Mouse (Mus musculus) midbrain, postnatal 0 days (tissue): Measurements from ENCODE around the gene Tmem189. TPM values are rescaled to one million over a fixed set of nuclear protein-coding genes. Genes with fewer than 3 reads are reported as not detected.

Experiments
- ATAC-seq: fragments of 200-750 bp; cut with Nextera tagmentation; 2 replicates; pipeline ENCODE4 v1.8.0; 2017; ENCODE audit warnings: moderate number of reproducible peaks, mild to moderate bottlenecking, moderate TSS enrichment, moderate library complexity; ENCODE audit not compliant: low FRiP score
- DNase-seq: peaks from one replicate; pipeline ENCODE4 v3.0.0-alpha.2; 2015; ENCODE audit warnings: low spot score
- H3K27ac ChIP-seq: fragments of 300-500 bp; sonication (generic); 2 replicates; pipeline ENCODE4 v1.5.1; 2014; ENCODE audit warnings: low read depth, mild to moderate bottlenecking, low read length, mixed read lengths
- H3K27me3 ChIP-seq: fragments of 300-500 bp; sonication (generic); 2 replicates; pipeline ENCODE4 v1.6.1; 2014; ENCODE audit warnings: low read length, control low read depth, mixed read lengths; ENCODE audit not compliant: insufficient read depth
- H3K36me3 ChIP-seq: fragments of 300-500 bp; sonication (generic); 2 replicates; pipeline ENCODE4 v1.6.1; 2014; ENCODE audit warnings: low read length, control low read depth, mixed read lengths; ENCODE audit not compliant: insufficient read depth
- H3K4me1 ChIP-seq: fragments of 300-500 bp; sonication (generic); 2 replicates; pipeline ENCODE4 v1.6.1; 2014; ENCODE audit warnings: mild to moderate bottlenecking, control low read depth, antibody characterized with exemption, low read length, mixed read lengths; ENCODE audit not compliant: insufficient read depth
- H3K4me2 ChIP-seq: fragments of 300-500 bp; sonication (generic); 2 replicates; pipeline ENCODE4 v1.6.1; 2014; ENCODE audit warnings: low read depth, mild to moderate bottlenecking, low read length, mixed read lengths; ENCODE audit not compliant: poor library complexity, severe bottlenecking
- H3K4me3 ChIP-seq: fragments of 300-500 bp; sonication (generic); 2 replicates; pipeline ENCODE4 v1.5.1; 2014; ENCODE audit warnings: low read depth, mild to moderate bottlenecking, low read length, moderate library complexity
- H3K9ac ChIP-seq: fragments of 300-500 bp; sonication (generic); replicated peaks from 2 replicates; pipeline ENCODE4 v1.6.1; 2014; ENCODE audit warnings: mild to moderate bottlenecking, low read length, moderate library complexity, mixed read lengths; ENCODE audit not compliant: poor library complexity, severe bottlenecking
- H3K9me3 ChIP-seq: fragments of 300-500 bp; sonication (generic); 2 replicates; pipeline ENCODE4 v1.6.1; 2016; ENCODE audit warnings: low read length, control low read depth
- CTCF ChIP-seq: IDR thresholded peaks from 2 replicates; pipeline ENCODE4 v1.5.1; 2016; ENCODE audit warnings: antibody characterized with exemption, mild to moderate bottlenecking
- WGBS: fragments of 180-500 bp; shearing (Covaris S2); extraction: QIAGEN DNeasy Blood & Tissue Kit; methylation state at CpG from one replicate; pipeline ENCODE4 v1.1.7; 2014; 5-methylcytosine and 5-hydroxymethylcytosine counted together
- microRNA-seq: library from miRNA; unstranded; fragments of <30 nt; microRNA quantifications from one replicate; pipeline ENCODE4, GENCODE M21; 2016; ENCODE audit warnings: borderline number of aligned reads
- polyA plus RNA-seq: library from polyadenylated mRNA; unstranded; fragments of >200 nt; fragmentation: Nextera tagmentation; extraction: Ambion mirVana; gene quantifications from 2 replicates; pipeline ENCODE4 v1.2.1, GENCODE M21; 2015
- total RNA-seq: library from RNA; depleted of rRNA; stranded (reverse); fragments of >200 nt; gene quantifications from 2 replicates; pipeline ENCODE4 v1.2.3, GENCODE M21; 2014; rRNA removed

Gene Tmem189
- total and polyA plus RNA-seq, 2 experiments from 2014 or later, result 33.5 to 65.9 TPM

DNA sequence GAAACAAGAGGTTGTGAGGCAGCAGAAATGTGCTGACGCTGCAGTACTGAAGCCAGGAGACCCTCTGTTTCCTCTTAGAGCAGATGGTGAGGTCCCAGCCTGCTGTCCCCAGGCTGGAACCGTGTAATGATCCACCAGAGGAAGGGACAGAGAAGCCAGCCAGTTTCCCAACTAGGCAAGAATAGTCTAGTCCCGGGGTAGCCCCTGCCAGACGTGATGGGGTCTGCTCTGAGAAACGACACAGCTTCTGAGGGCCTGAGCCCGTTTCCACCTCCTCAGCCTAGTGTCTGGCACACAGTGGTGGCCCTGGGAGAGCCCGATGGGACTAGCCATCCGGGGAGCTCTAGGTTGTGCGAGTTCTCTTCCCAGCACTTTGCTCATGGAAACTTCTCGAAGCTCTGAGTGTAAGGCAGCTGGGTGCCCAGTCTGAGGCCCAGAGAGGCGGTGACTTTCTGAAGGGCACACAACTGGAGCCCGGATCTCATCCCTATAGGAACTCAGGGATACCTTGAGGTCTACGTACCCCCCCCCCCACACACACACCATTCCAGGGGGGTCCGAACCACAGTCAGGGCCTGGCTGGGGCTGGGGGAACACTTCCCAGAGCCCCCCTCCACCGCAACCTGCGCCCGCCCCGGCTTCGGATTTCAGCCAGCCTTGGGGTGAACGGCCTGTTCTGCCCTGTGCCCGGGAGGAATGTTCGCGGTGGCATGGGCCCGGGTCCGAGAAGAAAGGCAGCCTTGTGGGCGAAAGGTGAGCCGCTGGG is 92.7 kb downstream of the Tmem189 start:
- WGBS, result 44% methylated on average over 27 of the region's 27 CpGs
- H3K4me3 ChIP-seq, result no peak overlapping the region
- no peak overlapping the region for H3K27ac ChIP-seq
- no peaks in the 10 kb centered on the region for H3K27me3 ChIP-seq
- no peaks in the 10 kb centered on the region for H3K9me3 ChIP-seq
- ATAC-seq (no peak), DNase-seq (peak; percentile 28)
- TF ChIP-seq CTCF, result no peak
- H3K9ac ChIP-seq, result no peak overlapping the region; the same call in 1 of the 2 replicates
- peak overlapping the region; percentile 33 for H3K4me2 ChIP-seq
- no peaks in the 10 kb centered on the region for H3K36me3 ChIP-seq
- H3K4me1 ChIP-seq, result no peaks in the 10 kb centered on the region

DNA sequence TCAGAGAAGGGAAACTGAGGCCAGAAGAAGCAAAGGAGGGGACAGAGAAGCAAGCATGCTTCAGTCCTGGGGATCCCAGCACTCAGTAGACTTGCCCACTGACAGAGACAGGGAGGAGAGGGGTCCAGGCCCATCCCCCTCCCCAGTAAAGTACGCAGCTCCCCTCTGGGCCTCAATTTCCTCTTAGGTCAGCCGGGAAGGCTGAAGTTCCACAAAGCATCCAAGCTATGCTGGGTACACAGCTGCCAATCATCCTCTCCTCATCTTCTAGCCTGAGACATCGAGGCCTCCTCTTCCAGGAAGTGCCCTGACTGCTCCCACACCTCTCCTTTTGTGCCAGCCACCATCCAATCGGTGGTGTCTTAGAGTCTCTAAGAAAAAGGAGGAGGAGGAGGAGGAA is 93.4 kb downstream of the Tmem189 start:
- H3K27ac ChIP-seq, result no peak overlapping the region
- no peak for ATAC-seq

DNA sequence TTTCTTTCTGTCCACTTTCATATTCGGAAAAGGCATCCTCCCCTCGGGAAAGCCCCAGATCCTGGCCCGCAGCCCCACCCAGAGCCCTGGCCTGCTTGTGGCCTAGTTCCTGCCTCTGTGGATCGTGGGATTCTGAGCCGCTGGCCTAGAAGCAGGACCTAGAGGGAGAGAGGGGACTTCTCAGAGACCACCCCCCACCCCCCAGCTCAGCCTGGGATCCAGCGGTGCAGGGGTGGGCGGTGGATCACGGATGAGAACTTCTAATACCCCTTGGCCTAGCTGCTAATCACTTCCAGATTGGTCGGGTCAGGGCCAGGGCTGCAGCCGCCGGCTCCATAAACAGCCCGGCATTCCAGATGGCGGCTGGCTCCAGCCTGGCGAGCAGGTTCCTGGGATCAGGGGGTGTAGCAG is 93.9 kb downstream of the Tmem189 start:
- H3K27me3 ChIP-seq, result no peaks in the 10 kb centered on the region
- H3K36me3 ChIP-seq, result no peaks in the 10 kb centered on the region
- H3K9ac ChIP-seq, result no peak overlapping the region
- DNase-seq (peak; percentile 61), ATAC-seq (no peak)
- WGBS, result 52% methylated on average over 14 of the region's 14 CpGs
- TF ChIP-seq CTCF, result no peak
- no peaks in the 10 kb centered on the region for H3K4me1 ChIP-seq
- no peak overlapping the region for H3K4me2 ChIP-seq
- no peaks in the 10 kb centered on the region for H3K9me3 ChIP-seq
- H3K27ac ChIP-seq, result no peak overlapping the region
- H3K4me3 ChIP-seq, result no peak overlapping the region

More for the DNA sequence above, 93.4 kb downstream of the Tmem189 start:
- WGBS, result 61% methylated on average over 4 of the region's 4 CpGs
- no peak overlapping the region for H3K4me2 ChIP-seq
- H3K4me1 ChIP-seq, result no peaks in the 10 kb centered on the region
- no peak for TF ChIP-seq CTCF
- no peaks in the 10 kb centered on the region for H3K27me3 ChIP-seq
- H3K36me3 ChIP-seq, result no peaks in the 10 kb centered on the region
- no peaks in the 10 kb centered on the region for H3K9me3 ChIP-seq
- H3K4me3 ChIP-seq, result no peak overlapping the region
- H3K9ac ChIP-seq, result no peak overlapping the region
- DNase-seq, result no peak

DNA sequence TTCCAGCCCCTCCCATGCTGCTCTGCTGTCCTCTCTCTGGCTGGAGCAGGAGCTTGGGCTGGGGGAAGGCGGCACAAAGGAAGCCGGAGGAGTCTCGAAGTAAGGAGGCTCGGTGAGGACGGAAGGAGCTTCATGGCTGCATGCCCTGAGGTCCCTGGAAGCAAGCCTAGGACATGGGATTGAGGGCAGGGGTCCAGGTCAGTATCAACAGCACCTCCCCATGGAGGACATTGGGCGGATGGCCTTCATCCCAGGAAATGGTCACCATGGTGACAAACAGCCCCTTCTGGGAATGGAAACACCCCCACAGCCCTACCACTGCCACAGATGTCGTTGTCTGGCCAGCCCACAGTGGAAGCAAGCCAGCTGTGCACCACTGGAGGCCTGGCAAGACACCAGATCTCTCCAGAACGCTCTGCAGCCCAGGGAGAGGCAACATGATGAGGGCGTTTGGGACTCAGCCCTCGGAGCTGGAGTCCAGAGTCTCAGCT is 95.1 kb downstream of the Tmem189 start:
- Histone ChIP-seq H3K27ac (no peak overlapping the region), H3K36me3 (no peaks in the 10 kb centered on the region), H3K4me2 (no peak overlapping the region), H3K27me3 (no peaks in the 10 kb centered on the region), H3K9me3 (no peaks in the 10 kb centered on the region), H3K9ac (no peak overlapping the region), H3K4me3 (no peak overlapping the region), H3K4me1 (no peaks in the 10 kb centered on the region)
- 0 out of 2 replicates have a peak, but pooled peaks have one; percentile 25 for TF ChIP-seq CTCF
- ATAC-seq (peak; percentile 59), DNase-seq (peak; percentile 85)
- WGBS, result 20% methylated on average over 10 of the region's 10 CpGs

DNA sequence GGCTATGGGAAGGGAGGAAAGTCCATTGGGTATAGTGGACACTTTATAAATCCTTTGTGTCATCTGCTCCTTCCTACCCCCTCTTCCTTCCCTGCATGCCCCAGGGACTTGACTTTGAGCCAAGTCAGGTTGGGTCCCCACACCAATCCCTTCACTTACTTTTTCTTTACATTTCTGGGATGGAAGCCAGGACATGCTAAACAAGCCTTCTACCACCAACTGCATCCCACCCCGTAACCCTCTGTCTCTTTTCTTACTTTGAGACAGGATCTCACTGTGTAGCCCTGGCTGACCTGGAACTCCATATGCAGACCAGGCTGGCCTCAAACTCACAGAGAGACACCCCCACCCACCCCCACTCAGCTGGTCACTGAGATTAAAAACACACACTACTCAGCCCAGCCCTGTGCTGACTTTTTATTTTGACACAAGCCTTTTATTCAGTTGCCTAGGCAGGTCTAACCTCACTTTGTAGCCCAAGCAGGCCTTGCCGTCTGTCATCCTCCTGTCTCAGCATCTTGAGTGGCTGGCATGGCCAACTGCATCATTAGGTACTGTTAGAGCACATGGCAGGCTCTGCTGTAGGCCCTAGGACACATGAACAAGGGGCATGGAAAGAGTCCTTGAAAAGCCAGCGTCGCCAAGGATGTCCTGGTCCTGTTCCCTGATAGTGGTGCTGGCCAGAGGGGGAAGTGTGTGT is 95.9 kb downstream of the Tmem189 start:
- H3K36me3 ChIP-seq, result no peaks in the 10 kb centered on the region
- no peak overlapping the region for H3K9ac ChIP-seq
- 87% methylated on average over 4 of the region's 4 CpGs for WGBS
- no peaks in the 10 kb centered on the region for H3K27me3 ChIP-seq
- peak overlapping the region; percentile 18; the same call in 1 of the 2 replicates for H3K27ac ChIP-seq
- no peak for TF ChIP-seq CTCF
- DNase-seq (no peak), ATAC-seq (no peak)
- H3K4me2 ChIP-seq, result no peak overlapping the region
- no peaks in the 10 kb centered on the region for H3K9me3 ChIP-seq
- no peak overlapping the region for H3K4me3 ChIP-seq
- H3K4me1 ChIP-seq, result no peaks in the 10 kb centered on the region

Small RNA genes within 50 kb of the gene (microRNA-seq; reads per million reads assigned to microRNA genes)
- not detected for gene Gm22355

Other genes starting within 250 kb of the Tmem189 start
- gene Rnf114, start 197.2 kb downstream of the Tmem189 start, total RNA-seq, result 78.2 and 83.4 TPM in 2 replicates
- gene Rnf114, start 197.2 kb downstream of the Tmem189 start, polyA plus RNA-seq, result 84.2 and 84.9 TPM in 2 replicates
- 39.2 and 41.5 TPM in 2 replicates for gene Spata2, start 196.9 kb downstream of the Tmem189 start, total RNA-seq
- gene Spata2, start 196.9 kb downstream of the Tmem189 start, polyA plus RNA-seq, result 27.6 and 29.9 TPM in 2 replicates
- 0.28 and 0.71 TPM in 2 replicates for gene Snai1, start 151.6 kb downstream of the Tmem189 start, total RNA-seq
- gene Snai1, start 151.6 kb downstream of the Tmem189 start, polyA plus RNA-seq, result 3.8 and 5.1 TPM in 2 replicates
- gene Ube2v1, start 57.7 kb downstream of the Tmem189 start, total RNA-seq, result 191 and 233 TPM in 2 replicates
- gene Ube2v1, start 57.7 kb downstream of the Tmem189 start, polyA plus RNA-seq, result 402 and 414 TPM in 2 replicates
- gene Gm20431, start 28.3 kb downstream of the Tmem189 start, total RNA-seq, result not detected in 2 replicates
- gene Gm20431, start 28.3 kb downstream of the Tmem189 start, polyA plus RNA-seq, result 11.2 and 12.0 TPM in 2 replicates
- 5.8 and 8.0 TPM in 2 replicates for gene Cebpb, start 907 bp downstream of the Tmem189 start, total RNA-seq
- 4.4 and 5.4 TPM in 2 replicates for gene Cebpb, start 907 bp downstream of the Tmem189 start, polyA plus RNA-seq
- 36.8 and 42.7 TPM in 2 replicates for gene Ptpn1, start 242.2 kb upstream of the Tmem189 start, total RNA-seq
- gene Ptpn1, start 242.2 kb upstream of the Tmem189 start, polyA plus RNA-seq, result 54.3 and 59.1 TPM in 2 replicates